Mouse (Mus musculus) forebrain, postnatal 0 days (tissue): Measurements from ENCODE around the gene Sit1. TPM values are rescaled to one million over a fixed set of nuclear protein-coding genes. Genes with fewer than 3 reads are reported as not detected.

ENCODE experiments used
- ATAC-seq: fragments of 200-750 bp; cut with Nextera tagmentation; 2 replicates; pipeline ENCODE4 v1.8.0; 2017; ENCODE audit warnings: mild to moderate bottlenecking, moderate library complexity
- DNase-seq: peaks from one replicate; pipeline ENCODE4 v3.0.0-alpha.2; 2015
- H3K27ac ChIP-seq: fragments of 300-500 bp; sonication (generic); 2 replicates; pipeline ENCODE4 v1.5.1; 2014; ENCODE audit warnings: low read depth, mild to moderate bottlenecking, antibody characterized with exemption, low read length, moderate library complexity, mixed read lengths
- H3K27me3 ChIP-seq: fragments of 300-500 bp; sonication (generic); 2 replicates; pipeline ENCODE4 v1.6.1; 2014; ENCODE audit warnings: mild to moderate bottlenecking, low read length, mixed read lengths; ENCODE audit not compliant: insufficient read depth
- H3K36me3 ChIP-seq: fragments of 300-500 bp; sonication (generic); 2 replicates; pipeline ENCODE4 v1.6.1; 2014; ENCODE audit warnings: mild to moderate bottlenecking, moderate library complexity; ENCODE audit not compliant: insufficient read depth
- H3K4me1 ChIP-seq: fragments of 300-500 bp; sonication (generic); 2 replicates; pipeline ENCODE4 v1.6.1; 2014; ENCODE audit warnings: antibody characterized with exemption; ENCODE audit not compliant: insufficient read depth
- H3K4me2 ChIP-seq: fragments of 300-500 bp; sonication (generic); 2 replicates; pipeline ENCODE4 v1.6.1; 2014; ENCODE audit warnings: low read depth, mild to moderate bottlenecking, moderate library complexity
- H3K4me3 ChIP-seq: fragments of 300-500 bp; sonication (generic); 2 replicates; pipeline ENCODE4 v1.5.1; 2014; ENCODE audit warnings: low read depth, low read length, mixed read lengths
- H3K9ac ChIP-seq: fragments of 300-500 bp; sonication (generic); 2 replicates; pipeline ENCODE4 v1.6.1; 2014; ENCODE audit warnings: mild to moderate bottlenecking
- H3K9me3 ChIP-seq: fragments of 300-500 bp; sonication (generic); 2 replicates; pipeline ENCODE4 v1.6.1; 2016; ENCODE audit warnings: low read length
- CTCF ChIP-seq: sonication (generic); IDR thresholded peaks from 2 replicates; pipeline ENCODE4 v1.5.1; 2016; ENCODE audit warnings: antibody characterized with exemption, control low read depth, low read depth
- WGBS: fragments of 180-500 bp; shearing (Covaris S2); extraction: QIAGEN DNeasy Blood & Tissue Kit; methylation state at CpG from one replicate; pipeline ENCODE4 v1.1.7; 2014; 5-methylcytosine and 5-hydroxymethylcytosine counted together
- polyA plus RNA-seq: library from polyadenylated mRNA; unstranded; fragments of >200 nt; fragmentation: Nextera tagmentation; extraction: Ambion mirVana; gene quantifications from 2 replicates; pipeline ENCODE4 v1.2.1, GENCODE M21; 2015
- total RNA-seq: library from RNA; depleted of rRNA; stranded (reverse); fragments of >200 nt; gene quantifications from 2 replicates; pipeline ENCODE4 v1.2.3, GENCODE M21; 2014

The Sit1 gene
- total and polyA plus RNA-seq, 2 experiments from 2014 or later: not detected

DNA sequence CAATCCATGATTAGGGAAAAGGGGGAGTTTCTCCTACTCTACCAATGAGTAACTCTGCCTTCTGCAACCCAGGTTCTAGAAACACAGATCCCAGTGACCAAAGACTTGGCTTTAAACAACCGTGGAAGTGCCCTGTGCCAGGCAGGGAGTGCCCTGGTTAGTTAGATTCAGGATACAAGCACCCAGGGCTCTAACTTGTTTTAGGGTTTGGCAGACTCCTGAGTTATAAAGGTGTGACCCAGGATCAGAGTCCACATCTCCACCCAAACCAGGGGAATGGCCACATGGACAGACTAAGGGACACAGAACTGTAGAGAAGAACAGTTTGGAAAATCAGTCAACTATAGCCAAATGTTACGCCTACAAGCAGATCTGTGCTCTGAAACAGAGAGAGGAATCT, 19.5 kb upstream of the Sit1 start:
- ATAC-seq: no peak
- no peak for TF ChIP-seq CTCF
- 86% methylated on average over 2 of the region's 2 CpGs for WGBS

GRCm38 (mm10) chr4:43499407-43500333, 16.1 kb upstream of the Sit1 start, which contains the start of gene Arhgef39:
Gene Arhgef39 (minus strand): TSS chr4:43499695.
- Histone ChIP-seq H3K4me3 (peak within 1 kb of the TSS; percentile 50), H3K9ac (peak within 1 kb of the TSS; percentile 48), H3K27me3 (no peaks in the 10 kb centered on the region), H3K9me3 (no peaks in the 10 kb centered on the region), H3K4me1 (no peaks in the 10 kb centered on the region), H3K27ac (no peak within 1 kb of the TSS; the same call in 1 of the 2 replicates), H3K36me3 (peaks cover 7% of the 10 kb centered on the region; the same call in 1 of the 2 replicates), H3K4me2 (peak within 1 kb of the TSS; percentile 83)
- peak; percentile 93 for ATAC-seq
- no peak for TF ChIP-seq CTCF
- DNase-seq: peak; percentile 85
- WGBS: 7% methylated on average over 50 of the region's 50 CpGs

More for the DNA sequence above, 19.5 kb upstream of the Sit1 start:
- no peak for DNase-seq
- Histone ChIP-seq H3K27ac (no peak overlapping the region), H3K4me2 (no peak overlapping the region), H3K9me3 (no peaks in the 10 kb centered on the region), H3K9ac (no peak overlapping the region), H3K4me1 (no peaks in the 10 kb centered on the region), H3K27me3 (no peaks in the 10 kb centered on the region; the same call in 1 of the 2 replicates), H3K4me3 (no peak overlapping the region), H3K36me3 (no peaks in the 10 kb centered on the region)

DNA sequence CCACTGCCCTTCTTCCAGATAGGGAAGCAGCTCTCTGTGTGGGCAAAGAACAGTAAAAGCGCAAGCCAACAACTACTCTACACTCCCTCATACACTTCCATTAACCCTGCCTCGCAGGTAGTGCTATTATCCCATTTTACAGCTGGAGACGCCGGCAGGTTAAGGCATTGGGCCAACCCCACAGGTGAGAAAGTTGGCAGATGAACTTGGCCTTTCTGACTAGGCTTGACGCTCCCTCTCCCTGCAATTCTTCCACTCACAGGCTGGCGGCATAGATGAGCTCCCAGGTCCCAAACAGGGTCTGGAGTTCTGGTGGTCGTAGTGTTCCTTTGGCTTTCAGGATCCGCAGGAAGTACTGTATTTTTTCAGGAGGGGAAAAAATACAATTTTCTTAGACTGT, 15.4 kb upstream of the Sit1 start:
- peak; percentile 39; the same call in 1 of the 2 replicates for ATAC-seq
- TF ChIP-seq CTCF: peak; percentile 57
- peak; percentile 20 for DNase-seq
- Histone ChIP-seq H3K4me2 (peak overlapping the region; percentile 83), H3K27ac (no peak overlapping the region), H3K36me3 (peaks cover 7% of the 10 kb centered on the region; the same call in 1 of the 2 replicates), H3K4me1 (no peaks in the 10 kb centered on the region), H3K4me3 (peak overlapping the region; percentile 50), H3K9me3 (no peaks in the 10 kb centered on the region), H3K9ac (peak overlapping the region; percentile 48), H3K27me3 (no peaks in the 10 kb centered on the region)
- 11% methylated on average over 8 of the region's 8 CpGs for WGBS

DNA sequence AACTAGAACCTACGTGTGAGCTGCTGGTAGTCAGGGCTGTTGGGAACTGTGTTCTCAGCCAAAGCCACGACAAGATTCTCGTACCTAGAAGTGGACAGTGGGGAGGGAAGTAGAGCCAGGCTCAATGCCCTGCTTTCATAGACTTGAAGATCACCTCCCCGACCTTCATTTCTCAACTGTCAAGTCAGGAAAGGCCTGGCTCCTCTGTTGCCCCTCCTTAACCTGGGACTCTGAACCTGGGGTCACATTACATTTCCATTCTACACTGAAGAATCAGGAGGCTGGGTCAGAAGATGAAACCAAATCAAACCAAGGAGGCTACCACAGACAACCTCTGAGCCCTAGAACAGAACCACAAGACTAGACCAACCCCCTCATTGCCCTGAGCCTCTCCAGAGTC, 14.4 kb upstream of the Sit1 start:
- no peaks in the 10 kb centered on the region for H3K9me3 ChIP-seq
- 80% methylated on average over 4 of the region's 4 CpGs for WGBS
- H3K27ac ChIP-seq: no peak overlapping the region
- no peak for DNase-seq
- ATAC-seq: no peak
- no peak overlapping the region for H3K4me3 ChIP-seq
- H3K36me3 ChIP-seq: peaks cover 7% of the 10 kb centered on the region; the same call in 1 of the 2 replicates
- H3K4me1 ChIP-seq: no peaks in the 10 kb centered on the region
- no peak for TF ChIP-seq CTCF
- no peak overlapping the region for H3K4me2 ChIP-seq
- H3K27me3 ChIP-seq: no peaks in the 10 kb centered on the region
- H3K9ac ChIP-seq: no peak overlapping the region

DNA sequence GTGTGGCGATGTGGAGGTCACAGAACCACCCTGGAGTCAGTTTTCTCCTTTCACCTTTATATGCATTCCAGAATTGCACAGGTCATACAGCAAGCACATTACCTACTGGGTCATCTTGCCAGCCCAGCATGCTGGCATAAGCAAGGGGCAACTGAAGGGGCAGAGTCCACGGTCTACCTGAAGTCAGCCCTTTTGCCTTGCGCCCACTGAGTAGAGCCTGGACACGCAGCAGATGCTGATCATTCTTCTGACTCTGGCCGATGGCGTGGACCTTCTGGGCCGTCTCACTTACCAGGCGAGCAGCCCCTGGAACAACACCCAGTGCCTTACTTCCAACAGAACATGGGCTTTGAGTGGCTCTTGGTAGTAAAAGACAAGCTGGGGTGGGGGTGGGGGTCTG, 13.9 kb upstream of the Sit1 start:
- H3K9ac ChIP-seq: no peak overlapping the region
- ATAC-seq (no peak), DNase-seq (no peak)
- H3K4me3 ChIP-seq: no peak overlapping the region
- no peaks in the 10 kb centered on the region for H3K9me3 ChIP-seq
- TF ChIP-seq CTCF: no peak
- no peaks in the 10 kb centered on the region for H3K27me3 ChIP-seq
- peaks cover 7% of the 10 kb centered on the region; the same call in 1 of the 2 replicates for H3K36me3 ChIP-seq
- 92% methylated on average over 8 of the region's 8 CpGs for WGBS
- no peaks in the 10 kb centered on the region for H3K4me1 ChIP-seq
- no peak overlapping the region for H3K27ac ChIP-seq
- no peak overlapping the region for H3K4me2 ChIP-seq

DNA sequence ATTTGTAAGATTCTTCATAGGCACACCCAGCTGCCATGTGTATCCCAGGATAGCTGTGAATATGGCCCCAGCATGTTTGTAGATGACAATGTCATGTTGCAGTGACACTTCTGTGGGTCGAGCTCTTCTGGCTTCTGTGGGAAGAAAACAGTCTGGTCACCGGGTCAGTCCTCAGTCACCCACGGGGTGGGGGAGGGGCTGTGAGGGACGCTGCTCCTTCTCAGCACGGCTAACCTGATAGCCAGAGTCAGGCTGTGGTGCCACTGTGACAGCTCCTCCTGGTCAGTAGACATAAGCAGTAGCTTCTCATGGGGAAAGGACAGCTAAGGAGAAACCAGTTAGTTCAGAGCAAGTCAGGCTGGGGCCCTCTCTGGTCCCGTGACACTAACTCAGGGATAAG, 13.1 kb upstream of the Sit1 start:
- Histone ChIP-seq H3K4me1 (no peaks in the 10 kb centered on the region), H3K4me2 (no peak overlapping the region), H3K27me3 (no peaks in the 10 kb centered on the region), H3K9me3 (no peaks in the 10 kb centered on the region), H3K36me3 (peaks cover 7% of the 10 kb centered on the region; the same call in 1 of the 2 replicates), H3K27ac (no peak overlapping the region), H3K4me3 (no peak overlapping the region), H3K9ac (no peak overlapping the region)
- WGBS: 42% methylated on average over 6 of the region's 6 CpGs
- DNase-seq (no peak), ATAC-seq (no peak)
- no peak for TF ChIP-seq CTCF

DNA sequence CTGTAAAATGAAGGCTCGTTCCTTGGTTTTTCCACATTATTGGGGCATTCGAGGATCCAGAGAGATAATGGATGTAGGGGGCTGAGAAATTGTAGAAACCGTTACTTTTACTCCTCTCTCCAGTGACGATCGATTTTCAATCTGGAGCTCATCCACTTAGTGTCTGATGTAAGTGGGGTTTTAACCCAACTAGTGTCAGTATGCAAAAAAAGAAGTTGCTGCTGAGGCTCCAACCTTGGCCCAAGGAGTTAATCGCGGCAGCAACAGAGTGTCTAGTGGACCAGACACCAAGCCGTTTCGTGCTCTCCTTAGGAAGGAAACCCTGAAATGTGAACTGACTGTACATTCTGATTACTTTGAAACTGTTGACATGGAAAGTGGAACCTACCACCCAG, 10.3 kb upstream of the Sit1 start:
- H3K9ac ChIP-seq: peak overlapping the region; percentile 79
- peak overlapping the region; percentile 53 for H3K4me2 ChIP-seq
- H3K9me3 ChIP-seq: no peaks in the 10 kb centered on the region
- DNase-seq (no peak), ATAC-seq (no peak)
- H3K36me3 ChIP-seq: peaks cover 7% of the 10 kb centered on the region; the same call in 1 of the 2 replicates
- H3K4me1 ChIP-seq: no peaks in the 10 kb centered on the region
- H3K27me3 ChIP-seq: no peaks in the 10 kb centered on the region
- WGBS: under 1% methylated on average over 9 of the region's 9 CpGs
- no peak for TF ChIP-seq CTCF
- H3K4me3 ChIP-seq: peak overlapping the region; percentile 63
- peak overlapping the region; percentile 88 for H3K27ac ChIP-seq
